Mouse (Mus musculus) G1E (cell line): ENCODE results near the gene Mthfd2l.

Experiments used
- CTCF ChIP-seq: IDR thresholded peaks from 2 replicates; pipeline ENCODE4 v1.5.1; 2012; ENCODE audit warnings: low read depth, low read length, inconsistent platforms, mixed read lengths
- GATA1 ChIP-seq: IDR thresholded peaks from 2 replicates; pipeline ENCODE4 v1.6.1; 2012; ENCODE audit warnings: borderline replicate concordance, low read length, inconsistent platforms, mixed read lengths

DNA sequence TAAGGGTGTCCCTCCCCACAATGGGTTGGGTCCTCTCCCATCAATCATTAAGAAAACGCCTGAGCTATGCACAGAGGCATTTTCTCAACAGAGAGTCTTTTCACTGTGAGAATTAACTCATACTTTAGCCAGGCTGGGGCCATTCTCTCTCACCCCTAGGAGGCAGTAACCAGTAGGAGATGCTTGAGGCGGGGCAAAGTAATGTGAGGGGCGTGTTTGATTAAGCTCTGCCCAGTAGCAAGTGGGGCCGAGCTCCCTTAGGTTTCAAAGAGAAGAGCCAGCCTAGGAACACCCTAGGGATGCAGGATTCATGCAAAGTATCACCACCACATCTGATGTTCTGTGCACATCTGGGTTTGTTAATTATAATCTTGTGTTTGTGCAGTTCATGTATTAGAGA lies 34.5 kb downstream of the Mthfd2l start:
- no peak for TF ChIP-seq CTCF
- TF ChIP-seq GATA1: no peak
